Mouse (Mus musculus) CH12.LX (cell line): Measurements from ENCODE around the gene Nadk2. TPM values are rescaled to one million over a fixed set of nuclear protein-coding genes. Genes with fewer than 3 reads are reported as not detected.

Experiments
- DNase-seq: peaks from one replicate; pipeline ENCODE4 v3.0.0-alpha.2; 2013; ENCODE audit errors: extremely low read depth
- H3K27ac ChIP-seq: 2 replicates; pipeline ENCODE4 v1.5.1; 2012; ENCODE audit warnings: low read depth, mild to moderate bottlenecking, control low read depth, moderate library complexity; ENCODE audit not compliant: insufficient read depth
- H3K27me3 ChIP-seq: replicated peaks from 2 replicates; pipeline ENCODE3; 2012; ENCODE audit warnings: inconsistent platforms
- H3K36me3 ChIP-seq, 2 experiments: replicated peaks in 1 of 2; 2 replicates each; pipeline versions ENCODE3 to v1.6.1; 2012; ENCODE audit warnings: inconsistent platforms in 1 of 2, low read length in 1 of 2, mild to moderate bottlenecking in 1 of 2, mixed read lengths in 1 of 2, moderate library complexity in 1 of 2; ENCODE audit not compliant: control insufficient read depth in 1 of 2, insufficient read depth in 1 of 2
- H3K4me1 ChIP-seq, 2 experiments: 2 replicates each; pipeline ENCODE4 v1.6.1; 2012; ENCODE audit warnings: inconsistent platforms in 1 of 2, moderate library complexity in 1 of 2; ENCODE audit not compliant: insufficient read depth in 2 of 2, control insufficient read depth in 1 of 2
- H3K4me2 ChIP-seq: 2 replicates; pipeline ENCODE4 v1.6.1; 2012; ENCODE audit warnings: low read depth, mild to moderate bottlenecking, control low read depth; ENCODE audit not compliant: poor library complexity, insufficient read depth, severe bottlenecking
- H3K4me3 ChIP-seq, 3 experiments: fragments of 150-350 bp in 1 of 3; sonication (generic) in 1 of 3; replicated peaks in 1 of 3; 2 replicates each; pipeline versions ENCODE3 to v1.5.1; 2011 to 2012; ENCODE audit warnings: low read depth in 2 of 3, low read length in 2 of 3, mild to moderate bottlenecking in 2 of 3, moderate library complexity in 2 of 3, control low read depth in 1 of 3, improper control_type of control experiment in 1 of 3, inconsistent platforms in 1 of 3, mixed read lengths in 1 of 3; ENCODE audit not compliant: poor library complexity in 1 of 3
- H3K79me2 ChIP-seq: replicated peaks from 2 replicates; pipeline ENCODE4 v1.6.1; 2012; ENCODE audit warnings: mild to moderate bottlenecking, moderate library complexity; ENCODE audit not compliant: control insufficient read depth, poor library complexity, insufficient read depth, severe bottlenecking; ENCODE audit errors: extremely low read depth
- H3K9ac ChIP-seq: 2 replicates; pipeline ENCODE4 v1.6.1; 2012; ENCODE audit warnings: low read depth, mild to moderate bottlenecking, control low read depth, moderate library complexity; ENCODE audit not compliant: insufficient read depth
- H3K9me3 ChIP-seq: replicated peaks from 2 replicates; pipeline ENCODE3; 2012; ENCODE audit warnings: low read length, inconsistent platforms, mixed read lengths
- BHLHE40 ChIP-seq: IDR thresholded peaks from 2 replicates; pipeline ENCODE4 v1.6.1; 2011; ENCODE audit warnings: mild to moderate bottlenecking, low read depth, low read length, improper control_type of control experiment
- CHD2 ChIP-seq: IDR thresholded peaks from 2 replicates; pipeline ENCODE4 v1.6.1; 2011; ENCODE audit warnings: low read length, improper control_type of control experiment
- E2F4 ChIP-seq: IDR thresholded peaks from 2 replicates; pipeline ENCODE4 v1.6.1; 2011; ENCODE audit warnings: low read depth, low read length, improper control_type of control experiment; ENCODE audit not compliant: insufficient replicate concordance
- EP300 ChIP-seq: IDR thresholded peaks from 2 replicates; pipeline ENCODE4 v1.6.1; 2011; ENCODE audit warnings: low read length, improper control_type of control experiment
- ETS1 ChIP-seq: conservative IDR thresholded peaks from 2 replicates; pipeline ENCODE4 v1.6.1; 2012; ENCODE audit warnings: low read depth, mild to moderate bottlenecking, inconsistent platforms, low read length, improper control_type of control experiment, moderate library complexity
- HCFC1 ChIP-seq: IDR thresholded peaks from 2 replicates; pipeline ENCODE4 v1.6.1; 2012; ENCODE audit warnings: low read depth, mild to moderate bottlenecking, inconsistent platforms, low read length, improper control_type of control experiment
- IRF4 ChIP-seq: IDR thresholded peaks from 2 replicates; pipeline ENCODE4 v1.6.1; 2014; ENCODE audit warnings: low read depth, mild to moderate bottlenecking, inconsistent platforms, low read length, improper control_type of control experiment
- MAX ChIP-seq: IDR thresholded peaks from 2 replicates; pipeline ENCODE4 v1.6.1; 2011; ENCODE audit warnings: low read length, improper control_type of control experiment
- MAZ ChIP-seq: IDR thresholded peaks from 2 replicates; pipeline ENCODE4 v1.6.1; 2012; ENCODE audit warnings: low read depth, mild to moderate bottlenecking, inconsistent platforms, low read length, improper control_type of control experiment, moderate library complexity
- MEF2A ChIP-seq: IDR thresholded peaks from 2 replicates; pipeline ENCODE4 v1.6.1; 2014; ENCODE audit warnings: low read depth, mild to moderate bottlenecking, inconsistent platforms, low read length, improper control_type of control experiment, borderline replicate concordance
- MXI1 ChIP-seq: IDR thresholded peaks from 2 replicates; pipeline ENCODE4 v1.6.1; 2011; ENCODE audit warnings: mild to moderate bottlenecking, low read depth, low read length, improper control_type of control experiment
- MYC ChIP-seq: IDR thresholded peaks from 2 replicates; pipeline ENCODE4 v1.6.1; 2011; ENCODE audit warnings: low read depth, mild to moderate bottlenecking, improper control_type of control experiment, low read length
- NRF1 ChIP-seq: IDR thresholded peaks from 2 replicates; pipeline ENCODE4 v1.6.1; 2014; ENCODE audit warnings: low read depth, mild to moderate bottlenecking, inconsistent platforms, low read length, improper control_type of control experiment, moderate library complexity
- POLR2A ChIP-seq: IDR thresholded peaks from 2 replicates; pipeline ENCODE4 v1.6.1; 2011; ENCODE audit warnings: low read depth, mild to moderate bottlenecking, improper control_type of control experiment, low read length
- POLR2AphosphoS2 ChIP-seq: IDR thresholded peaks from 2 replicates; pipeline ENCODE4 v1.6.1; 2011; ENCODE audit warnings: low read depth, low read length, improper control_type of control experiment
- SIN3A ChIP-seq: IDR thresholded peaks from 2 replicates; pipeline ENCODE4 v1.6.1; 2012; ENCODE audit warnings: low read length, improper control_type of control experiment, inconsistent platforms
- SMC3 ChIP-seq: IDR thresholded peaks from 2 replicates; pipeline ENCODE4 v1.6.1; 2011; ENCODE audit warnings: low read depth, low read length, improper control_type of control experiment
- TBP ChIP-seq: conservative IDR thresholded peaks from 2 replicates; pipeline ENCODE4 v1.6.1; 2011; ENCODE audit warnings: low read depth, low read length, improper control_type of control experiment
- TCF12 ChIP-seq: IDR thresholded peaks from 2 replicates; pipeline ENCODE4 v1.6.1; 2014; ENCODE audit warnings: low read depth, mild to moderate bottlenecking, inconsistent platforms, low read length, improper control_type of control experiment
- UBTF ChIP-seq: IDR thresholded peaks from 2 replicates; pipeline ENCODE4 v1.6.1; 2012; ENCODE audit warnings: low read depth, mild to moderate bottlenecking, inconsistent platforms, low read length, improper control_type of control experiment, moderate library complexity
- USF2 ChIP-seq: conservative IDR thresholded peaks from 2 replicates; pipeline ENCODE4 v1.6.1; 2011; ENCODE audit warnings: low read depth, low read length, improper control_type of control experiment
- ZKSCAN1 ChIP-seq: IDR thresholded peaks from 2 replicates; pipeline ENCODE4 v1.6.1; 2012; ENCODE audit warnings: low read depth, inconsistent platforms, low read length, improper control_type of control experiment, borderline replicate concordance
- dilution Hi-C: fragments of 300-500 bp; cut with MboI; formaldehyde crosslinking; loops from 2 replicates; pipeline ENCODE4 v1.14.3; 2020; ENCODE audit warnings: low sequenced_read_pairs; ENCODE audit not compliant: extremely low pct_unique_long_range_greater_than_20kb, extremely low pct_ligation_motif_present
- in situ Hi-C: fragments of 300-500 bp; cut with MboI; formaldehyde crosslinking; loops from 3 replicates; pipeline ENCODE4 v1.14.3; 2019; ENCODE audit warnings: low sequenced_read_pairs, low pct_ligation_motif_present, low pct_unique_long_range_greater_than_20kb, mixed read lengths
- polyA plus RNA-seq: library from polyadenylated mRNA; unstranded; fragments of >175 nt; gene quantifications from 2 replicates; pipeline ENCODE4 v1.2.1, GENCODE M21; 2012; ENCODE audit warnings: low read depth; ENCODE audit not compliant: insufficient read length
- total RNA-seq, 2 experiments: library from RNA; depleted of rRNA; stranded (reverse); fragments of 300-350 nt in 1 of 2; fragments of >200 nt in 1 of 2; gene quantifications; 2 replicates each; pipeline ENCODE4 v1.2.3; 2012 to 2014

Gene Nadk2
- total RNA-seq (2012; rRNA removed) (15.2 and 22.6 TPM in 2 replicates), total RNA-seq (2014; rRNA removed) (35.1 and 37.6 TPM in 2 replicates), polyA plus RNA-seq (30.1 and 33.4 TPM in 2 replicates)

- H3K36me3 ChIP-seq = peaks cover 0 to 4% of the 10 kb centered on the region in 2 experiments
- no peaks in the 10 kb centered on the region for H3K27me3 ChIP-seq
- peaks cover 0 to 38% of the 10 kb centered on the region in 2 experiments; a peak in 2 of 4 replicates for H3K4me1 ChIP-seq
- peak; percentile 97 for DNase-seq
- H3K4me2 ChIP-seq = peak within 1 kb of the TSS; percentile 90
- H3K27ac ChIP-seq = 0 out of 2 replicates have a peak within 1 kb of the TSS, but pooled peaks have one; percentile 8
- dilution Hi-C loops = no loop called here
- peak; percentile 57; the same call in 1 of the 2 replicates for TF ChIP-seq MAX
- 0 out of 2 replicates have a peak, but pooled peaks have one; percentile 16 for TF ChIP-seq MEF2A
- TF ChIP-seq NRF1 = peak; percentile 85
- TF ChIP-seq USF2 = no peak
- no peak for TF ChIP-seq SMC3
- 0 out of 2 replicates have a peak, but pooled peaks have one; percentile 26 for TF ChIP-seq IRF4
- TF ChIP-seq HCFC1 = peak; percentile 30; the same call in 1 of the 2 replicates
- TF ChIP-seq ETS1 = 0 out of 2 replicates have a peak, but pooled peaks have one; percentile 6
- peak; percentile 72 for TF ChIP-seq POLR2A
- no peak for TF ChIP-seq EP300
- peak; percentile 71 for TF ChIP-seq TBP
- TF ChIP-seq MYC = 0 out of 2 replicates have a peak, but pooled peaks have one; percentile 22
- peak; percentile 95 for TF ChIP-seq E2F4
- TF ChIP-seq CHD2 = peak; percentile 66; the same call in 1 of the 2 replicates
- peak; percentile 46; the same call in 1 of the 2 replicates for TF ChIP-seq TCF12
- TF ChIP-seq UBTF = 0 out of 2 replicates have a peak, but pooled peaks have one; percentile 43
- TF ChIP-seq ZKSCAN1 = no peak
- TF ChIP-seq MAZ = peak; percentile 33; the same call in 1 of the 2 replicates
- no peak for TF ChIP-seq POLR2AphosphoS2
- TF ChIP-seq BHLHE40 = peak; percentile 56
- no peak for TF ChIP-seq MXI1
- peak; percentile 88 for TF ChIP-seq SIN3A
- peak within 1 kb of the TSS; percentile 69 to 90 (median 73) for H3K4me3 ChIP-seq
- H3K79me2 ChIP-seq = no peaks in the 10 kb centered on the region
- in situ Hi-C loops = no loop called here
- peak within 1 kb of the TSS; percentile 82 for H3K9ac ChIP-seq
- H3K9me3 ChIP-seq = no peaks in the 10 kb centered on the region
Measured at GRCm38 (mm10) chr15:9070912-9071555, at the start of gene Nadk2. Nadk2 (plus strand) TSS chr15:9071260.
